Mouse (Mus musculus): ENCODE measurements around the gene Dpy19l3. TPM values are rescaled to one million over a fixed set of nuclear protein-coding genes. Genes with fewer than 3 reads are reported as not detected.

The Dpy19l3 gene
- polyA plus RNA-seq, 1 experiment from 2014 or later: 21.1 TPM

- 88% methylated on average over 8 of the region's 8 CpGs for WGBS
These were observed 35.7 kb downstream of the Dpy19l3 start for GRCm38 (mm10) chr7:35718421-35719178.

DNA sequence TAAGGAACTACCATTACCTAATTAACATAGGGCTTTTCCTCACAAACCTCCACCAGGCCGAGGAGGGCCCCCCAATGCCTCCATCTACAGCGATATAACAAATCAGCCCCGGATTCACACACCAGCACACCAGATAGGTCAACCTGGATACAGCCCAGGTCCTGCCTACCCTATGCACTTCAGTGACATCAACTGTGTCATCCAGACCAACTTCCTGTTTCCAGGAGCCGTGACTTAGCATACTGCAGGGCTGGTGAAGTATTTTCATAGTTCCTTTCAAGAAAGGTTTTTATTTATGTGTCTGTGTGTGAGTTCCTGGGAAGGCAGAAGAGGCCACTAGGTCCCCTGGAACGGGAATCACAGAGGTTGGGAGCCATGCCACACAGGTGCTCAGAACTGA is 43.9 kb downstream of the Dpy19l3 start:
- WGBS: 88% methylated on average over 5 of the region's 5 CpGs
- Histone ChIP-seq H3K4me3 (replicated peaks; ENCODE audit: low read length) (no peak overlapping the region), H3K27me3 (ENCODE audit: control insufficient read depth, insufficient read depth, low read length) (no peaks in the 10 kb centered on the region), H3K9me3 (replicated peaks; ENCODE audit: control insufficient read depth, low read length) (no peaks in the 10 kb centered on the region), H3K4me1 (ENCODE audit: control insufficient read depth, insufficient read depth, low read length) (no peaks in the 10 kb centered on the region), H3K9ac (ENCODE audit: low read length) (no peak overlapping the region), H3K27ac (ENCODE audit: low read length) (no peak overlapping the region), H3K36me3 (ENCODE audit: control insufficient read depth, insufficient read depth, low read length) (peaks cover 8% of the 10 kb centered on the region; the same call in 1 of the 2 replicates), H3K4me2 (ENCODE audit: low read depth, low read length) (no peak overlapping the region)
- no peak for ATAC-seq (ENCODE audit: insufficient read depth, low FRiP score)

More at GRCm38 (mm10) chr7:35718421-35719178, 35.7 kb downstream of the Dpy19l3 start:
- H3K27me3 ChIP-seq (ENCODE audit: control insufficient read depth, insufficient read depth, low read length): no peaks in the 10 kb centered on the region
- H3K4me2 ChIP-seq (ENCODE audit: low read depth, low read length): no peak overlapping the region
- peaks cover 3% of the 10 kb centered on the region; the same call in 1 of the 2 replicates for H3K36me3 ChIP-seq (ENCODE audit: control insufficient read depth, insufficient read depth, low read length)
- no peak overlapping the region for H3K27ac ChIP-seq (ENCODE audit: low read length)
- no peak for ATAC-seq (ENCODE audit: insufficient read depth, low FRiP score)
- H3K4me1 ChIP-seq (ENCODE audit: control insufficient read depth, insufficient read depth, low read length): no peaks in the 10 kb centered on the region
- H3K9ac ChIP-seq (ENCODE audit: low read length): no peak overlapping the region
- no peaks in the 10 kb centered on the region for H3K9me3 ChIP-seq (replicated peaks; ENCODE audit: control insufficient read depth, low read length)
- no peak overlapping the region for H3K4me3 ChIP-seq (replicated peaks; ENCODE audit: low read length)

DNA sequence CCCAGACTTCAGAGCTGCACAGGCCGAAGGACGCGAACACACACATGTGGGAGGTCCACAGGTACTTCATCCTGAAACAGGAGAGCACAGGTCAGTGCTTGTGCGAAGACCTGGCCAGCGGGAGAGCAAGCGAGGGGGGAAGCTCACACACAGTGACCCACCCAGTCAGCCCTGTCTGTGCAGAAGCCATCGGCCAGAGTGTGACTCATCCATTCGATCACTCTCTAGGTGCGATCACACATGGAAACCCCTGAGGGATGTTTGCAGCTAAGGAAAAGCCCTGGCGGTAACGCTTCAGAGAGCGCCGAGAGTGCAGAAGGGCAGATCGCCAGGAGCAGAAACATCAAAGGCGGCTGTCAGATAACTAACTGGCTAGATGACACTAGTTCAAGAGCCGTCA is 46.2 kb downstream of the Dpy19l3 start:
- Histone ChIP-seq H3K4me1 (ENCODE audit: control insufficient read depth, insufficient read depth, low read length) (no peaks in the 10 kb centered on the region), H3K4me2 (ENCODE audit: low read depth, low read length) (no peak overlapping the region), H3K36me3 (ENCODE audit: control insufficient read depth, insufficient read depth, low read length) (0 out of 2 replicates have a peak, but pooled peaks cover 6% of the 10 kb centered on the region), H3K27ac (ENCODE audit: low read length) (no peak overlapping the region), H3K9ac (ENCODE audit: low read length) (no peak overlapping the region), H3K4me3 (replicated peaks; ENCODE audit: low read length) (no peak overlapping the region), H3K27me3 (ENCODE audit: control insufficient read depth, insufficient read depth, low read length) (no peaks in the 10 kb centered on the region), H3K9me3 (replicated peaks; ENCODE audit: control insufficient read depth, low read length) (no peaks in the 10 kb centered on the region)
- WGBS: 75% methylated on average over 16 of the region's 16 CpGs
- ATAC-seq (ENCODE audit: insufficient read depth, low FRiP score): no peak

GRCm38 (mm10) chr7:35699005-35699404 is 55.2 kb downstream of the Dpy19l3 start:
- Histone ChIP-seq H3K9me3 (replicated peaks; ENCODE audit: control insufficient read depth, low read length) (no peaks in the 10 kb centered on the region), H3K9ac (ENCODE audit: low read length) (no peak overlapping the region), H3K4me2 (ENCODE audit: low read depth, low read length) (no peak overlapping the region), H3K36me3 (ENCODE audit: control insufficient read depth, insufficient read depth, low read length) (0 out of 2 replicates have a peak, but pooled peaks cover 3% of the 10 kb centered on the region), H3K4me1 (ENCODE audit: control insufficient read depth, insufficient read depth, low read length) (no peaks in the 10 kb centered on the region), H3K27ac (ENCODE audit: low read length) (no peak overlapping the region), H3K27me3 (ENCODE audit: control insufficient read depth, insufficient read depth, low read length) (no peaks in the 10 kb centered on the region), H3K4me3 (replicated peaks; ENCODE audit: low read length) (no peak overlapping the region)
- ATAC-seq (ENCODE audit: insufficient read depth, low FRiP score): no peak
- WGBS: 81% methylated on average over 8 of the region's 8 CpGs

GRCm38 (mm10) chr7:35698073-35698472 is 56.2 kb downstream of the Dpy19l3 start:
- H3K9ac ChIP-seq (ENCODE audit: low read length): no peak overlapping the region
- ATAC-seq (ENCODE audit: insufficient read depth, low FRiP score): no peak
- H3K36me3 ChIP-seq (ENCODE audit: control insufficient read depth, insufficient read depth, low read length): no peaks in the 10 kb centered on the region
- H3K4me1 ChIP-seq (ENCODE audit: control insufficient read depth, insufficient read depth, low read length): no peaks in the 10 kb centered on the region
- no peak overlapping the region for H3K4me3 ChIP-seq (replicated peaks; ENCODE audit: low read length)
- H3K27ac ChIP-seq (ENCODE audit: low read length): no peak overlapping the region
- no peaks in the 10 kb centered on the region for H3K27me3 ChIP-seq (ENCODE audit: control insufficient read depth, insufficient read depth, low read length)
- no peaks in the 10 kb centered on the region for H3K9me3 ChIP-seq (replicated peaks; ENCODE audit: control insufficient read depth, low read length)
- WGBS: 97% methylated on average over 1 of the region's 1 CpGs
- no peak overlapping the region for H3K4me2 ChIP-seq (ENCODE audit: low read depth, low read length)

DNA sequence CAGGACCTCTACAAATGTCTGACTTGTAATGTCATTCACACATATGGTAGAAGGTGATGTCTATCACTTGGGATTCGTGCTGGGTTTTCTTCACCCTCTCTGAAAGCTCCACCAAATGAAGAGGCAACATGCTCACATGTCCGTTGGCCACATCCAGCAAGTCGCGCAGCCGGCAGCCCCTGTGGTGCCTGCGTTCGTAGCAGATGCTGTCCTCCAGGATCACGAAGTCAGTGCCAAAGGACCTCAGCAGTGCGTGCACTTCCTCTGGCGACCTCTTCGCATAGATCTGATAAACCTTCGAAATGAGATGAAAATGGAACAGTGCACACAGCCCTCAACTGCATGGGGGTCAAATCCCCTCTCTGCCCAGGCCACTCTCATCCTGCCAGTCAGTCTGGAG is 61.6 kb downstream of the Dpy19l3 start:
- Histone ChIP-seq H3K27me3 (ENCODE audit: control insufficient read depth, insufficient read depth, low read length) (no peaks in the 10 kb centered on the region), H3K4me3 (replicated peaks; ENCODE audit: low read length) (no peak overlapping the region), H3K36me3 (ENCODE audit: control insufficient read depth, insufficient read depth, low read length) (no peaks in the 10 kb centered on the region), H3K4me2 (ENCODE audit: low read depth, low read length) (no peak overlapping the region), H3K4me1 (ENCODE audit: control insufficient read depth, insufficient read depth, low read length) (no peaks in the 10 kb centered on the region), H3K27ac (ENCODE audit: low read length) (no peak overlapping the region), H3K9ac (ENCODE audit: low read length) (no peak overlapping the region), H3K9me3 (replicated peaks; ENCODE audit: control insufficient read depth, low read length) (no peaks in the 10 kb centered on the region)
- 90% methylated on average over 12 of the region's 12 CpGs for WGBS
- ATAC-seq (ENCODE audit: insufficient read depth, low FRiP score): no peak

DNA sequence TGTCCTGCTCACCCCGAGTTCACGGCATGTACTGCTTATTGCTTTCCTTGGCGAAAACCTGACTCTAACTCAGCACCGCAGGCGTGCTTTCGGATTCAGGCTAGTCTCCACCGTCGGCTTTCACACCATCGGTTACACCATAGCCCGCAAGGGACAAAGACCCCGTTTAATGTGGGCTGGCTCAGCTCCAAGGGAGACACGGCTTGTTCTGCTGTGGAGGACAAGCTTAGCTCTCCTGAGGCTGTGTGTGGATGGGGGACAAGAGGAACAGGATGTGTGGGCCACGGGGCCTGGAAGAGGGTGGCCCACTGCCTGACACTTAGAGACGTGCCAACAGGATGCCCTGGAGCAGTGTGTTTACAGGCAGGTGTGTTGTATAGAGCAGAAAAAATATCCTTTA is 62.1 kb downstream of the Dpy19l3 start:
- Histone ChIP-seq H3K27me3 (ENCODE audit: control insufficient read depth, insufficient read depth, low read length) (no peaks in the 10 kb centered on the region), H3K27ac (ENCODE audit: low read length) (no peak overlapping the region), H3K9ac (ENCODE audit: low read length) (no peak overlapping the region), H3K9me3 (replicated peaks; ENCODE audit: control insufficient read depth, low read length) (no peaks in the 10 kb centered on the region), H3K4me3 (replicated peaks; ENCODE audit: low read length) (no peak overlapping the region), H3K4me2 (ENCODE audit: low read depth, low read length) (no peak overlapping the region), H3K36me3 (ENCODE audit: control insufficient read depth, insufficient read depth, low read length) (no peaks in the 10 kb centered on the region), H3K4me1 (ENCODE audit: control insufficient read depth, insufficient read depth, low read length) (no peaks in the 10 kb centered on the region)
- WGBS: 80% methylated on average over 14 of the region's 14 CpGs
- ATAC-seq (ENCODE audit: insufficient read depth, low FRiP score): no peak

GRCm38 (mm10) chr7:35688781-35689349 is 65.4 kb downstream of the Dpy19l3 start:
- no peak for ATAC-seq (ENCODE audit: insufficient read depth, low FRiP score)
- no peak overlapping the region for H3K27ac ChIP-seq (ENCODE audit: low read length)
- no peak overlapping the region for H3K4me3 ChIP-seq (replicated peaks; ENCODE audit: low read length)
- 85% methylated on average over 11 of the region's 11 CpGs for WGBS
- no peaks in the 10 kb centered on the region for H3K27me3 ChIP-seq (ENCODE audit: control insufficient read depth, insufficient read depth, low read length)
- H3K4me1 ChIP-seq (ENCODE audit: control insufficient read depth, insufficient read depth, low read length): no peaks in the 10 kb centered on the region
- H3K36me3 ChIP-seq (ENCODE audit: control insufficient read depth, insufficient read depth, low read length): no peaks in the 10 kb centered on the region
- H3K9me3 ChIP-seq (replicated peaks; ENCODE audit: control insufficient read depth, low read length): no peaks in the 10 kb centered on the region
- no peak overlapping the region for H3K9ac ChIP-seq (ENCODE audit: low read length)
- H3K4me2 ChIP-seq (ENCODE audit: low read depth, low read length): no peak overlapping the region

GRCm38 (mm10) chr7:35688276-35688675 is 66.0 kb downstream of the Dpy19l3 start:
- Histone ChIP-seq H3K9ac (ENCODE audit: low read length) (no peak overlapping the region), H3K36me3 (ENCODE audit: control insufficient read depth, insufficient read depth, low read length) (no peaks in the 10 kb centered on the region), H3K27me3 (ENCODE audit: control insufficient read depth, insufficient read depth, low read length) (no peaks in the 10 kb centered on the region), H3K9me3 (replicated peaks; ENCODE audit: control insufficient read depth, low read length) (no peaks in the 10 kb centered on the region), H3K4me1 (ENCODE audit: control insufficient read depth, insufficient read depth, low read length) (no peaks in the 10 kb centered on the region), H3K4me2 (ENCODE audit: low read depth, low read length) (no peak overlapping the region), H3K27ac (ENCODE audit: low read length) (no peak overlapping the region), H3K4me3 (replicated peaks; ENCODE audit: low read length) (no peak overlapping the region)
- ATAC-seq (ENCODE audit: insufficient read depth, low FRiP score): no peak
- WGBS: 71% methylated on average over 9 of the region's 9 CpGs
